Mouse (Mus musculus): ENCODE data around the gene Btn1a1.

Gene Btn1a1

DNA sequence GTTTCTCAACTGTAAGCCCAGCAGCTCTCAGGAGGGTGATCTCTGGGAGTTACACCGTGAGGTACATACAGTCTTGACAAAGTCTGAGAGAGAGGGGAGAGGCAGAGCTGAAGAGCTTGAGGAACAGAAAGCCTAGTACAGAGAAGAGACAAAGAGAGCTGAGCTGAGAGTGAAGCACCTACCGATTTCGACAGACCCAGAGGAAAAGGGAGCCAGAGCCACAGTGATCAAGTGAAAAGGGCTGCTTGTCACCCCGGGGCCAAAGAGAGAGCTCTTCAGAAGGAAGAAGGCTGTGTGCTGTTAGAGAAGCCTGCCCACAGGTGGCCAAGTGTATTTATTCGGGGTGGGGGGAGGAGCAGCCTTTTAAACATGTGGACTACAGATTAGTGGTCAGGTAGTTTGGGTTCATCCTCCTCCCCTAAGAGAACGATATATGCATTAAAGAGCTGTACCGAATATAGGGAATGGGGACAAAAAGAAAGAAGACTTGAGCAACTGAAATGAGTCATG lies at the start of gene Btn1a1:
TSS of gene Btn1a1 (minus strand) at position 302 of the 510 bp plus-strand sequence.
- no peak for DNase-seq (ENCODE audit: low spot score)

DNA sequence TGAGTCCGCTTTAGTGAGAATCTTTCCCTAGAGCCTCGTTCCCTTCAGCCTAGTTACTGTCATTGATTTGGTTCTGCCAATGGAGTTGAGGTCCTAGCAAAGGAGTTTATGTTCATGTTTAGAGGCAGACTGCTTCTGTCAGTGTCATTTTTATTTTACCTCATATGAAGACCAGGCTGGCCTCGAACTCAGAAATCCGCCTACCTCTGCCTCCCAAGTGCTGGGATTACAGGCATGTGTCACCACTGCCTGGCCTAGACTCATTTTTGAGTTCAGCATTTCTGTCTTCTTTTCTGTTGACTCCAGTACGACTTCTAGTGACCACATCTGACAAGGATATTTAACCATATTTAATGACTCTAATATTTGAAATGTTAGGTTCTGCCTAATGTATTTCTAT lies 49.6 kb upstream of the Btn1a1 start:
- DNase-seq (ENCODE audit: low spot score), result no peak

DNA sequence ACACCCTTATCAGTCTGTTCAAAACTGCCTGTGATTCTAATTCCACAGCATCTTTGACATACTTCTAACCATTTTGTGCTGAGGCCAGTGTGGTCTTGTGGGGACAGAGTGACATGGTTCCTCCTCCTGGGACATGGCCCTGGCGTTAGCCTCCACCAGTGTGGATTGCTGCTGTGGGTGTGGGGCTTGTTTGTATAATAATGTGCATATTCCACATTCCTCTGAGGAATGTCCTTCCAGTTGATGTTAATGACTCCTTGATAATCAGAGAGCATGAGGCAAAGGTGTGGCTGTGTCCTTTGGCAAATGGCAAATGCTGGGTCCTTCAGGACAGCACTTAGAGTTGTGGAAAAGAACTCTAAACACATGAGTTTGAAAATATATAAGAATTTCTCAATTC lies 47.8 kb upstream of the Btn1a1 start:
- no peak for DNase-seq (ENCODE audit: low spot score)

DNA sequence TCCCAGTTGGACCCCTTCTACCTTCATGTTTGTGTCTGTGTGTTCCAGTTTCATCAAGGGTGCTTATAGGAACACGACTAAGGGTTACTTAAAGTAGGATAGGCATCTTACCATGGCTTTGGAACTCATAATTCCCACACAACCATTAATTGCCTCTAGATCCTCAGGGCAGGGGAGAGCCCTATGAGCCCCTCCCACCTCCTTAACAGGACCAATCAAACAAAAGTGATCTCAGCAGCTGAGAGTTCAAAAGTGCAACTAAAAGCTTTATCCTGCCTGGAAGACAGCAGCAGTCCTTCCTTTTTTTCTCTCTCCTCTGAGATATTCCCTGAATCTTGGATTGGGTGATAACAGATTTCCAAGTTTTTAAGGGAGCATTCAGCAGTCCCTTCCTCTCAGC lies 44.4 kb upstream of the Btn1a1 start:
- DNase-seq (ENCODE audit: low spot score), result no peak

DNA sequence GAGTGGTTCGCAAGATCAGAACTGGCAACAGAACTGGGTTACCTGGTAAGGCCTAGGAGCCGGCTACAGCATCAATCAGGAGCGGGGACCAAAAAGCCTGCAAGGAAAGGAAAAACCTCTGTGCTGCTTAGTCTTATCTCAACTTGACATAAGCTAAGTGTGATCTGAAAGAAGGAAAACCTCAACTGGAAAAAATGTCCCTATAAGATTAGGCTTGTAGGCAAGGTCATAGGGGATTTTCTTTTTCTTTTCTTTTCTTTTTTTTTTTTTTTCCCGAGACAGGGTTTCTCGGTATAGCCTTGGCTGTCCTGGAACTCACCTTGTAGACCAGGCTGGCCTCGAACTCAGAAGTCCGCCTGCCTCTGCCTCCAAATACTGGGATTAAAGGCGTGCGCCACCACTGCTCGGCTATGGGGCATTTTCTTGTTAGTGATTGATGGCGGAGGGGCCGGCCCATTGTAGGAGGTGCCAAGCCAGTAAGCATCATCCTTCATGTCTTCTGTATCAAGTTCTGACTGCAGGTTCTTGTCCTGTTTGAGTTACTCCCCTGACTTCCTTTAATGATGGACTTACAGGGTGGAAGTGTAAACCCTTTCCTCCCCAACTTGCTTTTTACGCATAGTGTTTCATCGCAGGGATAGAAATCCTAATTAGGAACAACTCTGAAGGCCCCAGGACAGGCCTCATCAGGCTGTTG lies 41.3 kb upstream of the Btn1a1 start:
- no peak for DNase-seq (ENCODE audit: low spot score)

DNA sequence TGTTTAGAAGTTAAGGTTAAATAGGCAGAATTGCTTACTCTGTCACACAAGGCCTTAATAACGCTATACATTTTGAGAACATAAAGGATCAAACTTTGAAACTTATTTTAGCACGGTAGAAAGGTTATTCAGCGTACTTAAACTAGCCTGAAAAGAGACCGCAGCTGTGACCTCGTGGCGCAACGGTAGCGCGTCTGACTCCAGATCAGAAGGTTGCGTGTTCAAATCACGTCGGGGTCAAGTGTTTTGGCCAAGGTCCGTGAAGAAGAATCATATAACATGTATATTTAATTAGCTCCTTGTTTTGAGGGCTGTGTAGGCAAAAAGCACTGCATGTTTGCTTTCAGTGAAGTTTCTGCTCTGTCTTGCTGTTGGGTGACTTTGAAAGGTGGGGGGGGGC lies 40.6 kb upstream of the Btn1a1 start:
- no peak for DNase-seq (ENCODE audit: low spot score)

DNA sequence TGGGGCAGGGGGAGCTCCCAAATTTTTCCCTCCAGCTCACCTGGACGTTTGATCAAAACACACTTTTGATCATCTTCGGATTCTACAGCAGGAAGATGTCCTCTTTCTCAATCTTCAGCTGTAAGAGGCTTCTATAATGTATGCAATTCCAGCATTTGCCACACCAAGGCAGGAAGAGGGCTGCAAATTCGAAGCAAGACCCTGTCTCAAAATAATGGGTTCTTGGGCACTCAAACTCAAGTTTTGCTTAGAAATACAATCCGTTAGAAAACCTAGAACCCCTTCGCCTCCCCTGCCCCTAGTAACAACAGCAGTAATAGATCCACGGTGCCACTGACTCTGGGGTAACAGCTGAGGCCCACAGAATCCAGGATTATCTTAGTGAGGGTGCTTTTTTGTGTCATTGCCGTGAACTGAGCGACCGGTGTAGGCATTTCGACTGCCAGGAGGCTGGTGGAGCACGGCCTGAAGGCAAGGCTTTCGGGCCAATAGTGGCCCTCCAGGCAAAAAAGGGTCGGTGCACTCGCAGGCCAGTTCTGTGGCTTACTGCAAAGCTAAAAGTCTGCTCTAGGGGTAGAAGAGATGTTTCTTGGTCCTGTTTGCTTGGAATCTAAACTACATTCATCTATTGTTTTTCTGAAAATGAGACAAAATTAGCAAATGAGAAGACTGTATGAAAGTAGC lies 40.1 kb upstream of the Btn1a1 start:
- DNase-seq (ENCODE audit: low spot score), result no peak

DNA sequence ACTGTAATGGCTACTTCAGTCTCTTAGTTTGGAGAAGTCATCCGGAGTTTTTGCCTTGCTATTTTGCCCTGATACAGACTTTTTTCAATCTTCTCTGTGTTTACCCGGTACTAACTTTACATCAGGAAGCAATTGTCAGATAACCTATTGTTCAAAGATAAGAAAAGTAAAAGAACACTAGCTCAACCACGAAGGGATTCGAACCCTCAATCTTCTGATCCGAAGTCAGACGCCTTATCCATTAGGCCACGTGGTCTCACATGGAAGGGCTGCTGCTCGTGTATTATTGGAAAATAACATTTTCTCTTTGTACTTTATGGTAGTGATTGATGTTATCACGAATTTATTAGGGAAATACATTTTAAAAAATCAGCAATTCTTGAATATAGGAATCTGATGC lies 38.1 kb upstream of the Btn1a1 start:
- DNase-seq (ENCODE audit: low spot score), result no peak

DNA sequence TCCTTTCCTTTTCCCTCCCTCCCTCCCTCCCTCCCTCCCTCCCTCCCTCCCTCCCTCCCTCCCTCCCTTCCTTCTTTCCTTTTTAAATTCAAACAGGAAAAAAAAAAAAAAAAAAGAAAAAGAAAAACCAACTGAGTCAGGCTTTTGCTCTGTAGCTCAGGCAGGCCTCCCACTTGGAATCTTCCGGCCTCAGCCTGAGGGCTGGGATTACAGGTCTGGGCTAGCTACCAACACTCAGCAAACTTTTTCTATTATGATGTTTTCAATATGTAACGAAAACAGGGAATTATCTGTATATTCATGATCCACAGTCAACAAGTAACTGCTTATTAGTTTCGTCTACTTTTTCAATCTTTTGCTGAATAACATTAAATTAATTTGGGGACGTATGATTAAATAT lies 37.2 kb upstream of the Btn1a1 start:
- DNase-seq (ENCODE audit: low spot score), result no peak

DNA sequence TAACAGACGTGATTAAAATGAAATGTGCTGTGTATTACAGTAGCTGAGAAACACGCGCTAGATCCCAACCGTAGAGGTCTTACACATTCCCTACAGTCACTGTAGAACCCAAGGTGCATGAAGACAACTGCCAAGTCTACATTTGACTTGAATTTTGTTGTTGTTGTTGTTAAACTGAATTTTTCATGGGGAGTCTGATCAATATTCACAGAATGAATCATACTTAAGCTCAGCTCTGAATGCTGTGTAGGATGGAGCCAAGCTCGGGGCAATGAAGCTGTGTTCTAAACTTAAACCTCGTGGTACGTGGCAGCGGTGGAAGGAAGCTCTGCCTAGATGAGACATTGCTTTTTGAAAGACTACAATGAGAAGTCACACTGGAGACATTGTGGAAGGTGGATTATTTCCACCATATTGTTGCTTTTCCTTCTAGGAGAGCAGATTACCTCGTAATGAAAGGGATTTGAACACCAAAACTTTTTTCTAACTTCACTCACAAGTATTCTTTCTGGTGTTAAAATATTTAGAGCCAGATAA lies 36.4 kb upstream of the Btn1a1 start:
- DNase-seq (ENCODE audit: low spot score), result no peak

DNA sequence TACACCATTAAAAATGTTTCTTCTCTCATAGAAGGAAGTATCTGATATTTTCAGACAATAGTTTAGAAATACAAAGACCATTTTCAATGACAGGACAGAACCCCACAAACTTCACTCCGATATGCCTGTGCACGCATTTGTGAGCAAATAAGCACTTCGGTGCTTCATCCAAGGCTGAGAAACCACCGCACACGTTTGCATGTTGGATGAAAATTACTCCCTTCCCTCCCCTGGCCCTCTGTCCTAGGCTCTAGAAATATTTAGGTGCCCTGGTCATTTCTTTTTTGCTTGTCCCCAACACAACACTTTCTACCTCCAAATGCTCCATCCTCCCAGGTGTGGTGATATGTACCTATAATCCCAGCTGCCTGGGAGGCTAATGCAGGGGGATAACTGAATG lies 35.8 kb upstream of the Btn1a1 start:
- no peak for DNase-seq (ENCODE audit: low spot score)

DNA sequence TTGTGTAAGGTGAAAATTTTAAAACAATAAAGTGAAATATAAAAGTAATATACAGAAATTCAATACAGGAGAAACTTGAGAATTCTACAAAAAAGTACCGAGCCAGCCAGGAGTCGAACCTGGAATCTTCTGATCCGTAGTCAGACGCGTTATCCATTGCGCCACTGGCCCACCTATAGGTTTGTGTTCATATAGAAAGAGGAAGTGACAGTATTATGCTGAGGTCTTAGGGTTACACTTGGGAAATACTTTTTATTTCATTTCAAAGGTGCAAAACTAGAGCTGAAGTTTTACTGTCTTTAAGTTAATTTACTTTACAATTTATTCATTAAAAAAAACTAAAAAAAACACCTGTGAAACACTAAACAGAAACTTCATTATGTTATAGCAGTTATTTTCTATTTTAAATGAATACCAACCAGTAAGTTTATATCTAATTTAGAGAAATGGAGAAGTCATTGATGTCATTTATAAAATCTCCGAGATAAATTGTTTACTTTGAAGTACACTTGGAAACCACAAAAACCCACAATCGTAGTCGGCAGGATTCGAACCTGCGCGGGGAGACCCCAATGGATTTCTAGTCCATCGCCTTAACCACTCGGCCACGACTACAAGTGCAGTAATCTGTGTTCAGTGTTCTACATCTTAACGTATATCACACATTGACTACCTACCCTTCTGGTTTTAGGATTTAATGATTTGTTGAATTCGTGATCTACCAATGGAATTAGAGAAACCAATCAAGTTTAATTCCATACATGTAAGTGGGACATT lies 34.9 kb upstream of the Btn1a1 start:
- DNase-seq (ENCODE audit: low spot score), result no peak

DNA sequence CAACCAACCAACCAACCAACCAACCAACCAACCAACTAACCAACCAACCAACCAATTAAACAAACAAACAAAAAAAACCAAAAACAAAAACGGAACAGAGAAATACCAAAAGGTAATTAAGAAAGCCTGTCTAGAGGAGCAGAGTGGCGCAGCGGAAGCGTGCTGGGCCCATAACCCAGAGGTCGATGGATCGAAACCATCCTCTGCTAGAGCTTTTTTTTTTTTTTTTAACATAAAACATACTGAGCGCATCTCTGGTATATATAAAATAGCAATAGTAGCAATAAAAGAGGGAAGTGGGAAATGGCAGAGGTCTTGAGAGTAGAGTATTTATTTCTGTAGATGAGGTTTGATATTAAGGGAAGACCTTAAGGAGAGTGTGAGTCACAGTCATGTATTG lies 34.2 kb upstream of the Btn1a1 start:
- DNase-seq (ENCODE audit: low spot score), result no peak

DNA sequence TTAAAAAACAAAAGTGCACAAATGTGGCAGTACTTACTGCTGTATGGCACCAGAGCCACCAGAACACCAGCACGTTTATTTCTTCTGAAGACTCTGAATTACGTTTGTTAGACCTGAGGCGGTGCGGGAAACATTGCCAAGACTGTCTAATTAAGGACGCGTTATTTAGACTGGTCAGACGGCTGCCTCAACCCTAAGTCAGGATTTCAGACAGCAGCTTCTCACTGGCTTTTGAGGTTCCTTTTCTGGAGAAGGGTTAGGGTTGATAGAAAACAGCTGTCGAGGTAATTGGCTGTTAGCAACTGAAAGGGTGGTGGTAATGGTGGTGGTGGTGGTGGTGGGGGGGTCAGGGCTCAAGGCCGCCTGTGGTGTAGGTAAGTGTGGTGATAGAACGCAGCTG lies 33.0 kb upstream of the Btn1a1 start:
- DNase-seq (ENCODE audit: low spot score), result no peak

DNA sequence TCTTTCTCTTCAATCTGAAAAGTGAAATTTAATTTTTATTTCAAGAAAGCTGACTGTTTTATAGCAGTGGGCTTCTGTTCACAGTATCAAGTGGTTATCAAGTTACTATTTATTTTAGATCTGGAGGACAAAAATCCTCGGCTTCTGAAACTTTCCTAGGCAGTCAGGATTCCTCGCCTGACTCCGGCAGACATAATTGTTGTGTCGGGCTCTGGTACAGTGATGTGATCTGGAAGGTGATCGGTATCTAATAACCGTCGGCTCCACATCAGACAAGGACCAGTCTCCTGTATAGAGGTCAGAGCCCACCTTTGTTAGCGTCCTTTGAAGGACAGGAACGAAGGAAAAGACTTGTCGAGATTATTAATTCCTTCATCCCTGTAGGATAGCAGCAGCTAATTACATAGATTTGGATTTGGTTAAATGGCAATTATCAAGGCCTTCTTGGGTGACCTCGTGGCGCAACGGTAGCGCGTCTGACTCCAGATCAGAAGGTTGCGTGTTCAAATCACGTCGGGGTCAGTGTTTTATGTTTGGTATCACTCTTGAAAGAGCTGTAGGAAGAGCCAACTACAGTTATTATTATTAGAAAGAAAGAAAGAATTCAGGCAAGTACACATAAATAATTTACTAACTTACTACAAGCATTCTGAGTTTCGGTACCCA lies 32.1 kb upstream of the Btn1a1 start:
- DNase-seq (ENCODE audit: low spot score), result no peak

DNA sequence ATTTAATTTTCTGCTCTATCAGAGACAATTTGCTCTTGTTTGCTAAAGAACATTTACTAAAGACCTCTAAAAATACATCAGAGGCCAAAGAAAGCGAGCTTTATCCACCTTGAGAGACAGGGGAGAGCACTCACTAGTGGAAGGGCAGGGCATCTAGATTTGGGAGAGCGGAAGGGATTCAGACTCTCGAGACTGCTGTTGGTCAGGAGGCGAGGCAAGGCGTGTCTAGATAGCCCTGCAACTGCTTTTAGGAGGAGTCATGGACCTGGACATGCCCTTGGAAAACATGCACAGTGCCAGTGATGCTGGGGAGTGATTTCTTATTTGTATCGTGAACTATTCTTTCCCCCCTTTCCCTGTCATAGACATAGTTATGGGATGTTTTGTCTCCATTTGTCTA lies 29.8 kb upstream of the Btn1a1 start:
- DNase-seq (ENCODE audit: low spot score), result no peak

DNA sequence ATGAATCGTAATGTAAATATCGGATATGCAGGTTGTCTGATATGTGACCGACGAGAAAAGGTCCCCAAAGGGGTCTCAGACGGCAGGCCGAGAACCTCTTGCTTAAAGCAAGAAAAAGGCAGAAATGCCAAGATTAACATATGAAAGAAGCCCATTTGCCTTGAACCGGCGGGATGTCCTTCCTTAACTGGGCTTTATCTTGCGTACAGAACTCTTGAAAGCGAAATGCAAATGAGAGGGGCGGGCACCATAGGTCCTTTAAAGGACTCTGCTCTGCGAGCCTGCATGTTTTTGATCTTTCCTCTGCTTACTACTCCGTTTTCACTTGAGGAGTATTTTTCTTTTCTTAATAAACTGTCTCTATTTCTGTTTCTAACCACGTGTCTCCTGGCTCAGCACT lies 26.3 kb upstream of the Btn1a1 start:
- DNase-seq (ENCODE audit: low spot score), result no peak

DNA sequence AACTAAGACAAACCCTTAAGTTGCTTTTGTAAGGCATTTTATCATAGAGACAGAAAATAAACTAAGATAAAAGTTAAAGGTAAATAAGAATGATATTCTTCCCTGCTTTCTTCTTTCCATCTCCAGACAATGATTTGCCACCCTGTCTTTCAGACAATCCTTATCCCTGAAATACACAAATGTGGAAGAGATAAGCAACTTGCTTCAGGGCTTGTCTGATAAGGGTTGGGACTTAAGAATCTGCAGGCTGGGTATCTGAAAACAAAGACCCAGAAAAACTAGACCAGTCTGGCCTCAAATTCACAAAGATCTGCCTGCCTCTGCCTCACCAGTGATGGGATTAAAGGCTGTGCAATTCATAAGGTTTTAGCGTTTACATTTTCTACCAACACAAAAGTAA lies 25.6 kb upstream of the Btn1a1 start:
- DNase-seq (ENCODE audit: low spot score), result no peak

DNA sequence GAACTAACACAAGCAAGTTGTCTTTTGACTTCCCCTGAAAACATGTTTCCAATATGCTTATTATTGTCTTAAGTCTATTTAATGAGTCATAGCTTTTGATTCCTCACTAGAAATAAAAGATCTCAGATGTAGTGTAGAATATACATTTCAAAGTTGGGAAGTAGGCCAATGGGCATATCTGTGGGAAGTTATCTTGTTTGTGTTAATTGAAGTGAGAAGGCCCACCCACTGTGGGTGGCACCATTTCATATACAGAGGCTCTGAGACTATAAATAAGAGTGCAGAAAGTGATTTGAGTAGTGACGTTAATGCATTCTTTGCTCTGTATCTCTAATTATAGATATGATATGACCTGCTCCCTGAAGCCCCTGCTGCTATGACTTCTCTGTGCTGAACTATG lies 25.2 kb upstream of the Btn1a1 start:
- DNase-seq (ENCODE audit: low spot score), result no peak

DNA sequence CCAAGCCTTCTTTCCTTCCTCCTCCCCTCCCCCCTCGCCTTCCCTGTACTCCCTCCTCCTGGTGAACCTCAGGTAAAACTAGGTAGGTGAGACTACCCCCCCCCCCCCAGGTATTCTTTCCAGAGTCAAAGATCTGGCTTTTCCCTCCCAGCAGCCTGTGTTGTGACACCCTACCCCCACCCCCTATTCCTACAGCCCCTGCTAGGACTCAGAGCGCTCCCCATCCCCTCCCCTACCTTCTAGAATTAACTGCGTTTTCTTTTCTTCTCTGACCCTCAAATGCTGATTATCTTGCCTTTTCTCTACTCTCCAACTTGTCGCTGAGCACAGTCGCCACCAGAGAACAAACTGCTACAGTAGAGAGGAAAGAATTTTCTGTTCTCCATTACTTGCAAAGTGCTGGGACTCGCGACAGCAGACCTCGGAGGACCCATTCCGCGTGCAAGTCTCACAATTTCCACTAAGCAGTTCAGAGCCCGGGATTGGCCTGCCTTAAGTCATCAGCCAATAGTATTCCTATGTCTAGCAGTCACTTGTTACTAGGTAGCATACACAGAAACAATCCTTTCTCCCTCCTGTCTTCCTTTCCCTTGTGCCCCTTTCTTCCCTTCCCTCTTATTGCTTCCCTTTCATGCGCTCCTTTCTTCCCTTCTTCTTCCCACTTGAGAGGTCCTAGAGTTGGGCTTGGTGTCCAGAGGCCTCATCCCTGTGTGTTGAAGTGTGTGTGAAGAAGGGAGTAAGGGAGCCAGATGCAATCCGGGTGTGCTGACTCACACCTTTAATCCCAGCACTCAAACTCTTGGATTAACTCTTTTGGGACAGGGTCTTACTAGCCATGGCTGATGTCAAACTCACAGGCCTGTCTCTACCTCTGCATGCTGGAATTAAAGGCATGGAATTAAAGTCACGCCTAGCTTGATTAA lies 23.0 kb upstream of the Btn1a1 start, which contains the start of gene Btn2a2:
TSS of gene Btn2a2 (minus strand) at position 458 of the 923 bp plus-strand sequence.
- DNase-seq (ENCODE audit: low spot score), result no peak

DNA sequence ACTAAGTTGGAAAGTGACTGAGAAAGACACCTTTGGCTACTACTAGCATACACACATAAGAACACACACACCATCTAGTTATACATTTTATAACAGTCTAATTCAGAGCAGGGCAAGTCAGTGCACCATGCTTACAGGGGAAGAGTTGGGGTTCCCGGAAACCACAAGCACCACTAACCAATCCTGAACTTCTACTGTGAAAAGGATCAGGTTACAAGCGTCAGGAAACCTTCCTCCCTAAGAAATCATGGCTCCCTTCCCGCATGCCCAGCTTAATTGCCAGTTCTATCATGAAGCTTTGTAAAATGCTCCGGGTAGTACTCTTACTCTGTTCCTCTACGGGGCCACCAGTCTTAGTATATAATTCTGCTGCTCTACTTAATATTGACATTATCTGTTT lies 19.6 kb upstream of the Btn1a1 start:
- DNase-seq (ENCODE audit: low spot score), result no peak
